Mouse (Mus musculus) hindbrain, embryonic 11.5 days (tissue): ENCODE measurements around the gene Plppr1. TPM values are rescaled to one million over a fixed set of nuclear protein-coding genes. Genes with fewer than 3 reads are reported as not detected.

ENCODE experiments used
- ATAC-seq: fragments of 200-750 bp; cut with Nextera tagmentation; 2 replicates; pipeline ENCODE4 v1.8.0; 2017; ENCODE audit warnings: mild to moderate bottlenecking, moderate TSS enrichment, moderate library complexity; ENCODE audit not compliant: low FRiP score
- DNase-seq: peaks from one replicate; pipeline ENCODE4 v3.0.0-alpha.2; 2015; ENCODE audit warnings: low spot score
- H3K27ac ChIP-seq: fragments of 300-500 bp; sonication (generic); 2 replicates; pipeline ENCODE4 v1.5.1; 2014; ENCODE audit warnings: mild to moderate bottlenecking, low read depth, low read length
- H3K27me3 ChIP-seq: fragments of 300-500 bp; sonication (generic); 2 replicates; pipeline ENCODE4 v1.6.1; 2014; ENCODE audit warnings: mild to moderate bottlenecking, low read length, moderate library complexity, mixed read lengths; ENCODE audit not compliant: control insufficient read depth, insufficient read depth
- H3K36me3 ChIP-seq: fragments of 300-500 bp; sonication (generic); 2 replicates; pipeline ENCODE4 v1.6.1; 2014; ENCODE audit warnings: mild to moderate bottlenecking, low read length, moderate library complexity, mixed read lengths; ENCODE audit not compliant: control insufficient read depth, insufficient read depth
- H3K4me1 ChIP-seq: fragments of 300-500 bp; sonication (generic); replicated peaks from 2 replicates; pipeline ENCODE4 v1.6.1; 2014; ENCODE audit warnings: low read length, mixed read lengths; ENCODE audit not compliant: control insufficient read depth, insufficient read depth
- H3K4me2 ChIP-seq: fragments of 300-500 bp; sonication (generic); replicated peaks from 2 replicates; pipeline ENCODE4 v1.6.1; 2014; ENCODE audit warnings: mild to moderate bottlenecking, low read depth, low read length
- H3K4me3 ChIP-seq: fragments of 300-500 bp; sonication (generic); 2 replicates; pipeline ENCODE4 v1.5.1; 2014; ENCODE audit warnings: low read depth, low read length
- H3K9ac ChIP-seq: fragments of 300-500 bp; sonication (generic); 2 replicates; pipeline ENCODE4 v1.6.1; 2014; ENCODE audit warnings: low read depth, low read length
- H3K9me3 ChIP-seq: fragments of 300-500 bp; sonication (generic); 2 replicates; pipeline ENCODE4 v1.6.1; 2016; ENCODE audit warnings: low read length; ENCODE audit not compliant: control insufficient read depth
- WGBS: fragments of 180-500 bp; shearing (Covaris S2); extraction: QIAGEN DNeasy Blood & Tissue Kit; methylation state at CpG from one replicate; pipeline ENCODE4 v1.1.7; 2014; 5-methylcytosine and 5-hydroxymethylcytosine counted together
- polyA plus RNA-seq: library from polyadenylated mRNA; unstranded; fragments of >200 nt; fragmentation: Nextera tagmentation; extraction: Ambion mirVana; gene quantifications from 2 replicates; pipeline ENCODE4 v1.2.1, GENCODE M21; 2014

The Plppr1 gene
- polyA plus RNA-seq, 1 experiment from 2014 or later: 19.2 TPM

DNA sequence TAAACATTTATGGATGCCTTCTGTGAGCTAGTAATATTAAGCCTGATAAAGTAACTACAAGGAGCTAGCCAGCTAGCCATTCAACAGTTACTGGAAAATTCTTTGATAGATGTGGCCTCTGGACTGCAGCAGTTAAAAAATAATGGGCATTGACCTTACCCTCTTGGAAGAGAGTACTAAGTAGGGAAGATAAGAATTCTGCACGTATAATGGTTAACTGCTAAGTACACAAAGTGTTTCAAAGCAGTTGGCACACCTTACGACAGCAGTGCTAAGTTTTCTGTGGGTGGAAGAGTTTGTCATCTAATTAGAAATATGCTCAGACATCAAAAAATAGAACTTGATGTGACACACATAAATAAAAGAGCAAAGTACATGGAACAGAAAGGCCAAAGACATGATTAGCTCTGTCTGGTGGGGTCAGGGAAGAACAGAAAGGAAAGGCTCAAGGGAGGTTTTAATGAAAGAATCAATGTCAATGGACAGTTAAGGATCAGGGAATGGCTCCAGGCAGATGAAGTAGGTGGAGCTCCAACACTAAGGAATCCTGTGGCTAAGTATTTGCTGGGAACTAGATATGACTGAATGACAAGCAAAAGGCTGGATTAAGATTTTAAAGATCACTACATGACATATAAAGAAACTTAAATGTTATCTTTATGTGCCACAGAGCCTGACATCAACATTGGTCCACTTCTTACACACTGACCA, 120.6 kb downstream of the Plppr1 start:
- Histone ChIP-seq H3K4me2 (no peak overlapping the region), H3K27ac (no peak overlapping the region), H3K4me3 (no peak overlapping the region), H3K27me3 (no peaks in the 10 kb centered on the region), H3K9ac (no peak overlapping the region), H3K36me3 (no peaks in the 10 kb centered on the region), H3K9me3 (no peaks in the 10 kb centered on the region), H3K4me1 (no peaks in the 10 kb centered on the region)
- no peak for DNase-seq
- WGBS: 83% methylated on average over 2 of the region's 2 CpGs
- ATAC-seq: no peak

DNA sequence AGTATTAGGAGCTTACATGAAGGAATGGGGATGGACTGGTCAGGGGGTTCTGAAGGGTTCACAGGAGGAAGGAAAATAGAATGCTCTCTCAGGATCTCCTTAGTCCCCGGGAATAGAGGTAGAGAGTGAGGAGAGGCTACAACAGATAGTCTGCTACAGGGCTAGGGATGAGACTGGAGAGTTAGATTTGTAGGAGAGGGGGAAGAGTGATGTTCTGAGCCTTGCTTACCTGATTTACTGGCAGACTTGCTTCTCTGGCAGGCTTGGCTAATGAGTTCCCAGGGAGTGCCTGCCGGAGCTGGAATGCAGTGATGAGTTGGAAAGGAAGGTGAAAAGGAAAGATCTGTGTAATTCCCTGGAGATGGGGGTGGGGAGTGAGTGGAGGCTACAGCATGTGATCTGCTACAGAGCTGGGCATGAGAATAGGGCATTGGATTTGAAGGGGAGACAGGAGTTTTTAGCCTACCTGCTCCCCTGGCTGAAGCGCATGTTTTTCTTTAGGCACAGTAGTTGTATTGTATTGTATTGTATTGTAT, 131.0 kb downstream of the Plppr1 start:
- no peak for ATAC-seq
- DNase-seq: no peak
- WGBS: 73% methylated on average over 3 of the region's 3 CpGs

DNA sequence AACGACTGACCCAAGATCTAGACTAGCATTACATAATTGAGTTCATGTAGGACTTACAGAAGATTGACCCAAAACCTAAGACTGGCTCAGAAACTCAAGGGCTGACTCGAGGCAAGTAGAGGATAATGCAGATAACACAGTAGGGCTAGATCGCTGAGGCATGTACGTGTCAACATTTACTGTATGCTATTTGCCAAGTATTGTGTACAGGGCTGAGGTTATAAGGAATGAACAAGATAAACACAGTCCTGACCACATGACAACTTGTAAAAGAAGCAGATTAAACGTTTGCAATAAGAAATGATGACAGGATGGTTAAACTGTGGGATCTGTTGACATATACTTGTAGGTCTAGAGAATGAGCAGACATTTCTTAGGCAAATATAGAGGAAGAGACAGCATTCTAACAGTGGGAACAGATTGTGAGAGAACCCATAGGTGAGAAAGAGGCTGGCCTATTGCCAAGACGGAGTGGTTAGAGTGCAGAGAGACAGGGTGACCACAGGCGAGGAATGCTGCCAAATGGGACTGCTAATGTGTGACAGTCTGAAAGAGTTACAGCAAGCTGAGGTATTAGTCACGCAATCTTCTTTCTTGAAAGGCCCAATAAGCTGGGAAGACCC, 138.2 kb downstream of the Plppr1 start:
- DNase-seq (no peak), ATAC-seq (no peak)
- no peak overlapping the region for H3K4me3 ChIP-seq
- no peaks in the 10 kb centered on the region for H3K36me3 ChIP-seq
- H3K4me2 ChIP-seq: no peak overlapping the region
- H3K27ac ChIP-seq: no peak overlapping the region
- H3K9me3 ChIP-seq: no peaks in the 10 kb centered on the region
- H3K4me1 ChIP-seq: no peaks in the 10 kb centered on the region
- no peaks in the 10 kb centered on the region for H3K27me3 ChIP-seq
- no peak overlapping the region for H3K9ac ChIP-seq
- 83% methylated on average over 8 of the region's 8 CpGs for WGBS

More for the DNA sequence above, 131.0 kb downstream of the Plppr1 start:
- Histone ChIP-seq H3K9ac (no peak overlapping the region), H3K4me3 (no peak overlapping the region), H3K4me2 (no peak overlapping the region), H3K4me1 (no peaks in the 10 kb centered on the region), H3K27ac (no peak overlapping the region), H3K36me3 (no peaks in the 10 kb centered on the region), H3K27me3 (no peaks in the 10 kb centered on the region), H3K9me3 (no peaks in the 10 kb centered on the region)

DNA sequence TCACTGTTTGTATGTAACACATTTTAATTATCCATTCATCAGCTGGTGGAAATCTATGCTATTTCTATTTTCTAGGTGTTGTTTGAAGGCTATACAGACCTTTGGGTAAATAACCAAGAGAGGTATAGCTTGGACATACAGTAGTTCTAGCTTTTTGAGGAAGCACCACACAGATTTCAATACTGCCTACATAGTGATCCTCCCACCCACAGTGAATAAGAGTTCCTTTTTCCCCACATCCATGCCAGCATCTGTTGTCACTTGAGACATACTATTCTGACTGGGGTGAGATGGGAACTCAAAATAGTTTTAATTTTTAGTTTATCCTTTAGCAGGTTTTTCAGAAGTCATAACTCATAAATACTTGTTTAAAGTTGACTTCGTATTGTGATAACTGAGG, 151.4 kb downstream of the Plppr1 start:
- WGBS: 94% methylated on average over 1 of the region's 1 CpGs
- DNase-seq: no peak
- ATAC-seq: no peak
- Histone ChIP-seq H3K4me2 (no peak overlapping the region), H3K36me3 (no peaks in the 10 kb centered on the region), H3K27ac (no peak overlapping the region), H3K27me3 (no peaks in the 10 kb centered on the region), H3K9me3 (no peaks in the 10 kb centered on the region), H3K4me3 (no peak overlapping the region), H3K9ac (no peak overlapping the region), H3K4me1 (no peaks in the 10 kb centered on the region)

DNA sequence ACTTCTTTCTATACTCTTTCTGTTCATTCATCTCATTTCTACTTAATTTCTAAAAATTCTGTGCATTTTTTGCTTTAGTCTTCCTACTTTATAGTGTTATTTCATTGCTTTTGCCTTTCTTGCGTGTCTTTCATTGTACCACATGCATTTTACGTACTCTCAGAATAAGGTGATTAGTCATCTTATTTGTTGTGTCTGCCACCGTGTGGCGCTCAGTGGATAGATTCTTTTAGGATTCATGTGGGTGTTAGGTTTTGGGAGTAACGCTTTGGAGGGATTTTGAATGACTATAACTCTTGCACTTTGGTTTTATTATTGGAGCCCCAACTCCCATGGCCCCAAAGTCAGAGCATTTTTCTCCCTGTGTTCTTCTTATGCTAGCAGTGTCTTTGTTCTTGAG, 152.5 kb downstream of the Plppr1 start:
- DNase-seq: no peak
- ATAC-seq: no peak

DNA sequence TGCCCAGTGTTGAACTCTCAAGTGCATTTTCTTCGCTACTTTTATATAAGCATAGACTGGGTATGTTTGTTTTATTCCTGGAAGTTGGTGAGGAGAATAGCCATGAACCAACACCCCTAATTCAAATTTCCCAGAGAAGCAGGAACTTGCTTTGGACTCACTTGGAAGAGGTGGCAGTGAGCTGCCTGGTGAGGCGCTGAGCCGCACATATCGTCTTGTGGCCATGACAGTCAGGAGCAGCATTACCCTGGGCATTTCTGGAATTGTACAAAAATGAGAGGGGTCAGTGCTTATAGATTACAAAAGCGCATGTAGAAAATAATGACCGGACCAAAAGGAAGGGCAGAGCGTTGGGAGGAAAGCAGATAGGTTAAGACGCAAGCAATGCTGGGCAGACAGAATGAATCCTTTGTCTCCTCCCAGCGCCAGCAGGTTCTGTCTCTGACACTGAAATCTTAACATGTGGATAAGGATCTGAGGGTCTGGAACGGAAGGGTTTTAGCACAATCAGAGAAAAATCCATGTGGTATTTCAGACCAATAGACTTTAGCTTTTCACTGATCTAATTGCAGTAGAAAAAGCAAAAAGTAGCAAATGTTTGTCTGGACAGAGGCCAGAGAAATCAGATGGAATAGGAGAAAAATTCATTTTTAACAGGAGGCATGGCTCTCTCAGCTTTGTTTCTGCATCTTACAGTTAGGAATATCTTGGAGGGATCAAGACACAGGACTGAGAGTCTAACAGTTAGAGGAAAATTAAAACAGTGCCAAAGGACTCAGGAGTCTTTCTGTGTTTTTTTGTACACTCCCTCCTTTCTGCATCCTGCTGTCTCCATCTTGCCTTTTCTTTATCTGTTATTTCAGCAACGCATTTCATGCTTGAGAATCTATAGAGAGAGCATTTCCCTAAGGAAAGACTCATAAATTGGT, 153.8 kb downstream of the Plppr1 start:
- no peaks in the 10 kb centered on the region for H3K36me3 ChIP-seq
- no peaks in the 10 kb centered on the region for H3K27me3 ChIP-seq
- H3K27ac ChIP-seq: no peak overlapping the region
- no peak overlapping the region for H3K4me3 ChIP-seq
- H3K4me1 ChIP-seq: no peaks in the 10 kb centered on the region
- ATAC-seq: no peak
- H3K4me2 ChIP-seq: no peak overlapping the region
- no peak overlapping the region for H3K9ac ChIP-seq
- WGBS: 78% methylated on average over 11 of the region's 11 CpGs
- H3K9me3 ChIP-seq: no peaks in the 10 kb centered on the region
- no peak for DNase-seq

More for the DNA sequence above, 152.5 kb downstream of the Plppr1 start:
- Histone ChIP-seq H3K9ac (no peak overlapping the region), H3K4me3 (no peak overlapping the region), H3K4me2 (no peak overlapping the region), H3K4me1 (no peaks in the 10 kb centered on the region), H3K36me3 (no peaks in the 10 kb centered on the region), H3K9me3 (no peaks in the 10 kb centered on the region), H3K27me3 (no peaks in the 10 kb centered on the region), H3K27ac (no peak overlapping the region)
- WGBS: 72% methylated on average over 5 of the region's 5 CpGs

DNA sequence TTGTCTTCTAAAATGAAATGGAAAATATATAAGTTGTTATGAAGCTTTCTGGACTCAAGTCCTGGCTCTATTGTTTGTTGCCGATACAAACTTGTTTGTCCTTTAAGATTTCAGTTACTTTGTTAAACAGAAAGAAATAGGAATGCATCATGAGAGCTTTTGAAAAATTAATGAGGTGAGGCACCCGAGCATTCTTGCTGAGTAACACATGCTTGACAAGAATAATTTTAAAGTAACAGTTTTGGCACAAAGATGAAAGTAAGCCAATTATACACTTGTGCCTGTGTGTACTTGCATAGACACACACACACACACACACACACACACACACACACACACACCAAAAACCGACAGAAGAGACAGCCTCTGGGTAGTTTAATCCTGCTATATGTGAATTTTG, 155.3 kb downstream of the Plppr1 start:
- Histone ChIP-seq H3K9ac (no peak overlapping the region), H3K27ac (no peak overlapping the region), H3K9me3 (no peaks in the 10 kb centered on the region), H3K4me3 (no peak overlapping the region), H3K4me1 (no peaks in the 10 kb centered on the region), H3K27me3 (no peaks in the 10 kb centered on the region), H3K4me2 (no peak overlapping the region), H3K36me3 (no peaks in the 10 kb centered on the region)
- WGBS: 84% methylated on average over 3 of the region's 3 CpGs
- ATAC-seq: no peak
- no peak for DNase-seq

DNA sequence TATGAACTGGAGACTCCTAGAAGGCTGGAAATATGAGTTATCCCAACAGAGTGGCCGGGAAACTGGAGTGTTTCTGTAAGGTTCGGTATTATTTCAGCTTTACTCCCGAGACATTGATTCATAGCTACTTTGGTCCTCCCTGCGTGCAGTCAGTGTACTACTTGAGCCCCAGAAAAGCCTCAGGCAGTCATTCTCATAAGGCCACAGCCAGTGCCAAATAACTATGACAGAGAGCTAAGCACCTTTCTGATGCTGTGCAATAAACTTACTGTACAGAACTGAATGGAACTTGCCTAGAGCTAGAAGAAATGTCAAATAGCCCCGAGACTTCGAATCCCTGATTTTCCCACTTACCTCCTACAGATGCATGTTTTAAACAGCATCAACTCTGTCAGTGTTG, 164.4 kb downstream of the Plppr1 start:
- Histone ChIP-seq H3K4me3 (no peak overlapping the region), H3K9ac (no peak overlapping the region), H3K4me2 (no peak overlapping the region), H3K27me3 (no peaks in the 10 kb centered on the region), H3K9me3 (no peaks in the 10 kb centered on the region), H3K27ac (no peak overlapping the region), H3K36me3 (no peaks in the 10 kb centered on the region), H3K4me1 (no peaks in the 10 kb centered on the region)
- no peak for ATAC-seq
- 87% methylated on average over 6 of the region's 6 CpGs for WGBS
- DNase-seq: no peak
